Mouse (Mus musculus) embryonic facial prominence, embryonic 13.5 days (tissue): ENCODE results near the gene Sidt1. TPM values are rescaled to one million over a fixed set of nuclear protein-coding genes. Genes with fewer than 3 reads are reported as not detected.

ENCODE experiments used
- ATAC-seq: fragments of 200-750 bp; cut with Nextera tagmentation; 2 replicates; pipeline ENCODE4 v1.8.0; 2017; ENCODE audit warnings: low read depth; ENCODE audit not compliant: insufficient number of reproducible peaks, insufficient read depth, low FRiP score, low TSS enrichment
- H3K27ac ChIP-seq: fragments of 300-500 bp; sonication (generic); 2 replicates; pipeline ENCODE4 v1.5.1; 2015; ENCODE audit warnings: moderate library complexity, mild to moderate bottlenecking, inconsistent platforms
- H3K27me3 ChIP-seq: fragments of 300-500 bp; sonication (generic); 2 replicates; pipeline ENCODE4 v1.6.1; 2015; ENCODE audit warnings: mild to moderate bottlenecking, inconsistent platforms
- H3K36me3 ChIP-seq: fragments of 300-500 bp; sonication (generic); 2 replicates; pipeline ENCODE4 v1.6.1; 2015; ENCODE audit warnings: mild to moderate bottlenecking, inconsistent platforms
- H3K4me1 ChIP-seq: fragments of 300-500 bp; sonication (generic); 2 replicates; pipeline ENCODE4 v1.6.1; 2015; ENCODE audit warnings: inconsistent platforms
- H3K4me2 ChIP-seq: fragments of 300-500 bp; sonication (generic); 2 replicates; pipeline ENCODE4 v1.6.1; 2015; ENCODE audit warnings: moderate library complexity, mild to moderate bottlenecking, inconsistent platforms
- H3K4me3 ChIP-seq: fragments of 300-500 bp; sonication (generic); 2 replicates; pipeline ENCODE4 v1.5.1; 2015; ENCODE audit warnings: mild to moderate bottlenecking, inconsistent platforms
- H3K9ac ChIP-seq: fragments of 300-500 bp; sonication (generic); 2 replicates; pipeline ENCODE4 v1.6.1; 2015; ENCODE audit warnings: mild to moderate bottlenecking, inconsistent platforms
- H3K9me3 ChIP-seq: fragments of 300-500 bp; sonication (generic); 2 replicates; pipeline ENCODE4 v1.6.1; 2016; ENCODE audit warnings: inconsistent platforms
- WGBS: fragments of 180-500 bp; shearing (Covaris S2); methylation state at CpG from one replicate; pipeline ENCODE4 v1.1.7; 2015; ENCODE audit warnings: mixed read lengths; 5-methylcytosine and 5-hydroxymethylcytosine counted together
- polyA plus RNA-seq: library from polyadenylated mRNA; unstranded; fragments of >200 nt; fragmentation: Nextera tagmentation; extraction: Ambion mirVana; gene quantifications from 2 replicates; pipeline ENCODE4 v1.2.1, GENCODE M21; 2015

The Sidt1 gene
- polyA plus RNA-seq, 1 experiment from 2014 or later, result 0.53 TPM

DNA sequence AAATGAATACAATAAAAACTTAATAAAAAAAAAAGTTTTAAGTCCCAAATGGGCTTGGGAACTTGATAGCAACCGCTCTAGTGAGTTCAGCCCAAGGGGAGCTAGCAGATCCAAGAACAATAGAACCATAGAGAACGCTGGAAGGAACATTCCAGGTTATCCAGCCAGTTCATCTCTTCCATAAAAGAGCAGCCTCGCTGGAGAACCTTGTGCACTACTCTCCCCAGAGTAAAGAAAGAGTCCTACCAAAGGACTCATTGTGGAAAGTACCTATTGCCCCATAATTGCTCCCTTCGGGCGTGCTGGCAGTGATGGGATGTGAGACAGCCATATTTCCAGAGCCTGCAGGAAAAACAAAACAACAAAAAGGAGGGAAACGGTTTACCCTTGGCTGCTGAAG is 63.4 kb downstream of the Sidt1 start:
- Histone ChIP-seq H3K9ac (no peak overlapping the region), H3K27me3 (no peaks in the 10 kb centered on the region), H3K9me3 (no peaks in the 10 kb centered on the region), H3K4me2 (no peak overlapping the region), H3K27ac (no peak overlapping the region), H3K36me3 (no peaks in the 10 kb centered on the region), H3K4me3 (no peak overlapping the region), H3K4me1 (no peaks in the 10 kb centered on the region)
- no peak for ATAC-seq
- WGBS, result 55% methylated on average over 6 of the region's 6 CpGs

DNA sequence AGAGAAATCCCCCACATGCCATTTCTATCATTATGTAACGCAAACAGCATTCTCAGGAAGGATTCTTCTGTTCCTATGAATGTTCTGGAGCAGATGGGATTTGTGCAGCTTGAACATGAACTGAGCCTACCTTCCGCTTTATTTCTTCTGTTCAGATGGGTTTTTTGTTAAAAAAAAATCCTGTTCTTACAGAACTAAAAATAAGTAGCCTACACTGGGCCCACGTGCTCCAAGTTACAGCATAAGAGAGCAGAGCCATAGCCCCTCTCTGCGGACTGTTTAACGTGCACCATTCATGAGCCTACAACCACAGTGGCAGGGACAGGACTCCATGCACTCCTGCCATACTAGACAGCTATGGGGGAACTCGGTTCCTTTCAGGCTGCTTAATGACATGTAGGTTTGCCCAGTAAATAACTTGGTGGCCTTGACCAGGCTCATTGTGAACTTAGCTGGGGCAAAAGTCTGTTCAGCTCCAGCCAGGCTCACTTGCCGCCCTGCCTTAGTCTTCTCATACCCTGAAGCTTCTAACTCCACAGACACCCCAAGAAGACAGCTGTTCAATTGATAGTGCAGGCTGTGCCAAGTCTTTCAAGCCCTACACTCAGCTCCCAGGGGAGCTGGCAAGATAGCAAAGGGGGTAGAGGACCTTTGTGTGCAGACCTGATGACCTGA is 64.3 kb downstream of the Sidt1 start:
- no peak overlapping the region for H3K4me3 ChIP-seq
- no peaks in the 10 kb centered on the region for H3K4me1 ChIP-seq
- no peak for ATAC-seq
- no peaks in the 10 kb centered on the region for H3K27me3 ChIP-seq
- no peaks in the 10 kb centered on the region for H3K36me3 ChIP-seq
- no peak overlapping the region for H3K4me2 ChIP-seq
- no peak overlapping the region for H3K9ac ChIP-seq
- no peaks in the 10 kb centered on the region for H3K9me3 ChIP-seq
- WGBS, result 86% methylated on average over 7 of the region's 7 CpGs
- no peak overlapping the region for H3K27ac ChIP-seq

DNA sequence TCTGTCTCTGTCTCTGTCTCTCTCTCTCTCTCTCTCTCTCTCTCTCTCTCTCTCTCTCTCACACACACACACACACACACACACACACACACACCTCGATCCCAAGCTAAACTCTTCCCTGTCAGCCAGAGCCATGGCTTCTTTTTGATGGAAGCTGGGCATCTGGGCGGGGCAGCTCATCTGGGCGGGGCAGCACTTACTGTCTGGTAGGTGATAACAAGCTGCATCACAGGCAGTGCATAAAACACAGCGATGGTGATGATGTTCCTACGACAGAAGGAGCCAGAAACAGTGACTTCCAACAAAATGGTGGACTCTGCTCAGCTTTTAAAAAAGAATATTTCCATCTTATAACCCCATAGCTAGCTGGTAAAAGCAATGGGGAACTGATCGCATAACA is 67.4 kb downstream of the Sidt1 start:
- Histone ChIP-seq H3K9me3 (no peaks in the 10 kb centered on the region), H3K9ac (no peak overlapping the region), H3K27me3 (no peaks in the 10 kb centered on the region), H3K27ac (no peak overlapping the region), H3K4me1 (no peaks in the 10 kb centered on the region), H3K36me3 (no peaks in the 10 kb centered on the region), H3K4me3 (no peak overlapping the region), H3K4me2 (no peak overlapping the region)
- no peak for ATAC-seq
- 85% methylated on average over 6 of the region's 6 CpGs for whole genome bisulfite sequencing

DNA sequence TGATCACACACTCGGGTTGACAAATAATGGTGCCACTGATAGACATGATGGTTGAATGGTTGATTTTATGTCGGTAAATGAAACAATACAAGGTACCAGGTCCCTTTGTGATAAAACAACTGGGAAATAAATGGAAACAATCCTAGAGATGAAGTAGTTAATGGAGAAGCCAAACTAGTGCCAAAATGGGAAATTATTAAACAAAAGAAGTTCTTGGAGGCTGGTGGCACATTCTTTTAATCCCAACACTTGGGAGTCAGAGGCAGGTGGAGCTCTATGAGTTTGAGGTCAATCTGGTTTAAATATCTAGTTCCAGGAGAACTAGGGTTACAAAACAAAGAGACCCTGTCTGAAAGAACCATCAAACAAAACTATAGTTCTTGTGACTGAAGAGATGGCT is 68.1 kb downstream of the Sidt1 start:
- Histone ChIP-seq H3K4me3 (no peak overlapping the region), H3K36me3 (no peaks in the 10 kb centered on the region), H3K9ac (no peak overlapping the region), H3K27me3 (no peaks in the 10 kb centered on the region), H3K27ac (no peak overlapping the region), H3K4me2 (no peak overlapping the region), H3K4me1 (no peaks in the 10 kb centered on the region), H3K9me3 (no peaks in the 10 kb centered on the region)
- no peak for ATAC-seq
- WGBS, result 78% methylated on average over 2 of the region's 2 CpGs

DNA sequence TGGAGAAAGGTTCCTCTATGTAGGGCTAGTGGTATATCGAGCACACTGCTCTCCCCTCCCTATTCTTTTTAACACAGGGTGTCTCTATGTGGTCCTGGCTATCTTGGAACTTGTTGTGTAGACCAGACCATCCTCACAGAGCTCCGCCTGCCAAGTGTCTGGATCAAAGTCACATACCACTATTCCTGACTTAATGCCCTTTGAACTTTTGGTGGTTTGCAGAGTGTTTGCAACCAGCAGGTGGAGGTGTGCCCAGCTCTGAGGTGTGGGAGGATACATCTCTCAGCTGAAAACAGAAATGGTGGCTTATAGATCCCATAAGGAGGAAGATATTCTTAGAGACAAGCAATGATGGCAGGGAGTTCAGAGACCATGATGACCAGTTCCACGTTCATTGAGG is 75.5 kb downstream of the Sidt1 start:
- no peaks in the 10 kb centered on the region for H3K36me3 ChIP-seq
- no peak overlapping the region for H3K9ac ChIP-seq
- H3K4me2 ChIP-seq, result no peak overlapping the region
- no peaks in the 10 kb centered on the region for H3K27me3 ChIP-seq
- no peak for ATAC-seq
- no peaks in the 10 kb centered on the region for H3K4me1 ChIP-seq
- no peak overlapping the region for H3K4me3 ChIP-seq
- 86% methylated on average over 3 of the region's 3 CpGs for WGBS
- no peak overlapping the region for H3K27ac ChIP-seq
- H3K9me3 ChIP-seq, result no peaks in the 10 kb centered on the region

DNA sequence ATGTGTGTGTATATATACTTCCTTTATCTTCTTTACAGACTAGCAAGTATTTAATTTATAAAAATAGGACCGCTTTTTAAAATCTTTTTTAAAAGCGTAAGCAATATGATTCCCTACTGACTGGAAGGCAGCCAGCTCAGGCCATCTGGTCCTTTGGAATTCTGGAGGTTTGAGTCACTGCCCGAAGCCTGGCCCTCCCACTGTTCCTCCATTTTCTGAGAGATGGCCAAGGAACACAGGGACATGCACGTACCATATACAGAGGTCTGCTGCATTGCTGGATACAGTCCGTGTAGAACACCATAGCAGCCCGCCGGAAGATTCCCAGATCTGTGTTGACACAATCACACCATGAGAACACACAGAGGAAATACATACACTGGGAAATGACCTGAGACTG is 78.3 kb downstream of the Sidt1 start:
- 86% methylated on average over 7 of the region's 7 CpGs for WGBS
- ATAC-seq, result no peak
- Histone ChIP-seq H3K9ac (no peak overlapping the region), H3K4me3 (no peak overlapping the region), H3K4me2 (no peak overlapping the region), H3K36me3 (no peaks in the 10 kb centered on the region), H3K9me3 (no peaks in the 10 kb centered on the region), H3K27me3 (no peaks in the 10 kb centered on the region; the same call in 1 of the 2 replicates), H3K27ac (no peak overlapping the region), H3K4me1 (no peaks in the 10 kb centered on the region)

DNA sequence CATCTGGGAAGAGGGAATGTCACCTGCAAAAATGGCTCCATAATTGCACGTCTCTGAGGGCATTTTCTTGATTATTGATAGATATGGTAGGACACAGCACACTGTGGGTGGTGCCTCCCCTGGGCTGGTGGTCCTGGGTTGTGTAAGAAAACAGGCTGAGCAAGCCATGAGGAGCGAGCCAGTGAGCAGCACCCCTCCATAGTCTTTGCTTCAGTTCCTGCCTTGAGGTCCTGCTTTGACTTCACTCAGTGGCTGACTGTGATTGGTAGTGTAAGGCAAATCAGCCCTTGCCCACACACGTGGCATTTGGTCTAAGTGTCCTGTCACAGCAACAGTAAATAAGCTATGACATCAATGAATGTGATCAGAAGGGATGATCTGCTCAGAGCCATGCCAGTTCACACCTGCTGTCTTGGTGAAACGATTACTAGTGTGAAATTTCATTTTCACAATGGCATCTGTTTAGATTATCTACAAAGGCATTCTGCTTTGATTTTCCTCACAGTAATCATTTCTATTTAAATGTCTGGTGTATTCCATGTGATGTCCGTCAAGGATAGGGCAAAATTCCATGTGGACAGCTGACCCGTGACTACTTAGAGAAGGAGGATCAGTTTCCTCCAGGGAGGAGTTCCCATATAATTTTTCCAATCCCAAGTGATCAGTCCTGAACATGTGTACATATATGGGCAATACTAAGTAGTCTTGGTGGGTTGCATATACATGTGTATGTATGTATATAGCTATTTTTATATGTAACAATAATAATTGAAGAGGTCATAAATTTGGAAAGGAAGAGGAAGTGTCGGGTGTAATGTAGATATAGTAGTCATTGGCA is 79.0 kb downstream of the Sidt1 start:
- no peak overlapping the region for H3K4me3 ChIP-seq
- H3K9me3 ChIP-seq, result no peaks in the 10 kb centered on the region
- H3K27me3 ChIP-seq, result no peaks in the 10 kb centered on the region; the same call in 1 of the 2 replicates
- ATAC-seq, result no peak
- no peaks in the 10 kb centered on the region for H3K36me3 ChIP-seq
- WGBS, result 80% methylated on average over 7 of the region's 7 CpGs
- no peaks in the 10 kb centered on the region for H3K4me1 ChIP-seq
- no peak overlapping the region for H3K27ac ChIP-seq
- no peak overlapping the region for H3K9ac ChIP-seq
- no peak overlapping the region for H3K4me2 ChIP-seq

DNA sequence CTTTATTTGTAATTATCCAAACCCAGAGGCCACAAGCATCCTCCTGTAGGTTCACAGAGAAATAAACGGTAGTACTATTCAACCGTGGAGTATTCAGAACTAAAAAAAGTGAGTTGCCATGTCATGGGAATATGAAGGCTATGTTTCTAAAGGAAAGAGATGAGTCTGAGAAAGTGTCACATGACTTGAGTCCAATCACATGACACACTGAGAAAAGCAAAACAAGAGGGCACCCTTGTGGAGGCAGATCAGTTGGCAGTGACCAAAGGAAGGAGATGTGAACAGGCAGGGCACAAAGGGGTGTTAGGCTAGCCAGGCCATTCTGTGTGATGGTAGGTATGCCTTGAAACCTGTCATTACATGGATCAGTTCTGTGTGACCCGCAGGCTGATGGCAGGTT is 80.3 kb downstream of the Sidt1 start:
- WGBS, result 85% methylated on average over 3 of the region's 3 CpGs
- no peaks in the 10 kb centered on the region; the same call in 1 of the 2 replicates for H3K27me3 ChIP-seq
- no peak overlapping the region for H3K4me2 ChIP-seq
- no peaks in the 10 kb centered on the region for H3K4me1 ChIP-seq
- no peaks in the 10 kb centered on the region for H3K9me3 ChIP-seq
- no peak for ATAC-seq
- no peak overlapping the region for H3K4me3 ChIP-seq
- H3K36me3 ChIP-seq, result no peaks in the 10 kb centered on the region
- H3K9ac ChIP-seq, result no peak overlapping the region
- H3K27ac ChIP-seq, result no peak overlapping the region

DNA sequence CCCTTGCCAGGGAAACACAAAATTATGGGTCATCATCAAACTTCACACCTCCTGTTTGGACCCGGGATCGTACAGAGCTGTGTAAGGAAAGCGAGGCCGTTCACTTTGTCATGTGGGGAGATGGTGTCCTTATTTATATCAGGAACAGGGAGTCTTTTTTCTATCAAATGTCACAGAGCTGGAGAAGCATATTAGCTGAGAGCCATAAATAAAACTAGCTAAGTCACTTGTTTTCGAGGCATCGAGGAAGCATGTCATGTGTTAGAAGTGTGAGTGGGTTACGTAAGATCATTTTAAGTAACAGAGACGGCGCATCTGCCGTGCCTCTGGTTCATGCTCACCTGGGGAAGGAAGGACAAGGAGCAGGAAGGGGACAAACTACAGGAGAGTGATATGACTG is 83.0 kb downstream of the Sidt1 start:
- no peak for ATAC-seq
- WGBS, result 91% methylated on average over 10 of the region's 10 CpGs

DNA sequence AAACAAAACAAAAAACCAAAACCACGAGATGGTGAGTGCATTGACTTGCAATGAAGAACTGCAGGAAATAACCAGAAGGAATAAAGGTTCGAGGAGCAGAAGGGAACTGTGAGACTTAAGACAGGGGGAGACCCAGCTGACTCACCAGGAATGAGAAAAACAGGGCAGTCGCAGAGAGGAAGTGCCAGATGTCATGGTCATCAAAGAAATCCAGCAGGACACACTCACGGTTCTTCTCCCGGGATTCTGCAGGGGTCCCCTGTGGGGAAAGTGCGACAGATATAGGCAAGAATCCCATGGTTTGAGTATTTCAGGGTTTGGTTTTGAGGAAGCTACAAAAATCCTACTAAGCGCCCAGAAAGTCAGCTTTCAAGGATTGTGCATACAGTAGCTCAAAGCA is 89.7 kb downstream of the Sidt1 start:
- WGBS, result 58% methylated on average over 7 of the region's 7 CpGs
- Histone ChIP-seq H3K4me1 (peaks cover 3% of the 10 kb centered on the region; the same call in 1 of the 2 replicates), H3K4me2 (no peak overlapping the region), H3K36me3 (no peaks in the 10 kb centered on the region), H3K27me3 (no peaks in the 10 kb centered on the region), H3K9ac (no peak overlapping the region), H3K9me3 (no peaks in the 10 kb centered on the region), H3K27ac (no peak overlapping the region), H3K4me3 (no peak overlapping the region)
- ATAC-seq, result no peak

More for the DNA sequence above, 83.0 kb downstream of the Sidt1 start:
- Histone ChIP-seq H3K4me3 (no peak overlapping the region), H3K9ac (no peak overlapping the region), H3K4me2 (no peak overlapping the region), H3K27me3 (no peaks in the 10 kb centered on the region; the same call in 1 of the 2 replicates), H3K27ac (no peak overlapping the region), H3K9me3 (no peaks in the 10 kb centered on the region), H3K4me1 (no peaks in the 10 kb centered on the region), H3K36me3 (no peaks in the 10 kb centered on the region)

DNA sequence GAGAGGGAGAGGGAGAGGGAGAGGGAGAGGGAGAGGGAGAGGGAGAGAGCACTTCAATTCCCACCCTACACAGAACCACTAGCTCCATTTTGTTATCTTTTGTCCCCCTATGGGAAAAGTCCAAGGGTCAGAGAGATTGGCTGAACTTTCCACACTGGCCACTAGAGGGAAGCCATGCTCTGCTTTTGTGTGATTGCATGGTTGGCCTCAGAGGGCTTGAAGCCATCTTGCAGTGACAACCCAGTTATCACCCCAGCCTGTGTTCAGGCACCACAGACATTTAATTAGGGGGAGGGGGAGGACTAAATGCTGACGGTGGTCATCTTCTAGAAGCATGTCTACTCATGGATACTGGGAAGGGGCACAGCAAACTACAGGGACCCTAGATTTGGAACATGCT is 90.4 kb downstream of the Sidt1 start:
- no peak overlapping the region for H3K9ac ChIP-seq
- no peaks in the 10 kb centered on the region for H3K36me3 ChIP-seq
- no peaks in the 10 kb centered on the region for H3K27me3 ChIP-seq
- no peaks in the 10 kb centered on the region for H3K9me3 ChIP-seq
- peaks cover 3% of the 10 kb centered on the region; the same call in 1 of the 2 replicates for H3K4me1 ChIP-seq
- no peak for ATAC-seq
- H3K27ac ChIP-seq, result no peak overlapping the region
- H3K4me3 ChIP-seq, result no peak overlapping the region
- 0% methylated on average over 1 of the region's 1 CpGs for WGBS
- no peak overlapping the region for H3K4me2 ChIP-seq

DNA sequence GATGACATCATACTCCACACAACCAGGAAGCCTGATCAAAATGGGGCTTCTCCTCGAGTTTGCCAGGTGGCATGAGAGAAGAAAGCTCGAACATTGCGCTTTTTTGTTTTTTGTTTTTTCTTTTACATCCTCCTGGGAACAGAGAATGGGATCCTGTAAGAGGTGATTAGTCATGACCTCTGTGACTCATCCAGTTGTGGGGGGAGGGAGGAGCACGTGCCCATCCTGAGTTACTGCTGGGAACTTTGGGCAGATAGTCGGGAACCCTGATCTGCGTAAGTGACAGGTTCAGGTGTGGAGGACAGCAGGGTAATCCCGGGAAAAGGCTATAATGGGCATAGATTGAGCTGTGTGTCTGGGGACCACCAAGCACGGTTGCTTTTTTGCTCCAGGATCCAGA is 92.6 kb downstream of the Sidt1 start:
- ATAC-seq, result no peak
- H3K4me2 ChIP-seq, result no peak overlapping the region
- no peak overlapping the region for H3K9ac ChIP-seq
- no peak overlapping the region for H3K4me3 ChIP-seq
- H3K4me1 ChIP-seq, result peaks cover 3% of the 10 kb centered on the region; the same call in 1 of the 2 replicates
- 65% methylated on average over 8 of the region's 8 CpGs for WGBS
- H3K36me3 ChIP-seq, result no peaks in the 10 kb centered on the region
- no peak overlapping the region for H3K27ac ChIP-seq
- H3K27me3 ChIP-seq, result no peaks in the 10 kb centered on the region
- H3K9me3 ChIP-seq, result no peaks in the 10 kb centered on the region
